Mouse (Mus musculus) bone marrow, adult 2 months (tissue): Measurements from ENCODE around the gene Zkscan16. TPM values are rescaled to one million over a fixed set of nuclear protein-coding genes. Genes with fewer than 3 reads are reported as not detected.

Experiments
- H3K27ac ChIP-seq: fragments of 200-500 bp; 2 replicates; pipeline ENCODE4 v1.5.1; 2012; ENCODE audit warnings: low read depth, mild to moderate bottlenecking, control low read depth, inconsistent platforms, low read length; ENCODE audit not compliant: control insufficient read depth, poor library complexity, insufficient read depth
- H3K4me1 ChIP-seq: fragments of 200-500 bp; 2 replicates; pipeline ENCODE4 v1.6.1; 2011; ENCODE audit warnings: low read length; ENCODE audit not compliant: control insufficient read depth, insufficient read depth
- H3K4me3 ChIP-seq: fragments of 200-500 bp; replicated peaks from 2 replicates; pipeline ENCODE3; 2011; ENCODE audit warnings: mild to moderate bottlenecking, low read depth, low read length, control low read depth; ENCODE audit not compliant: control insufficient read depth
- CTCF ChIP-seq: fragments of 200-500 bp; IDR thresholded peaks from 2 replicates; pipeline ENCODE4 v1.5.1; 2011; ENCODE audit warnings: low read length, control low read depth; ENCODE audit not compliant: control insufficient read depth, insufficient read depth
- POLR2A ChIP-seq: fragments of 200-500 bp; IDR thresholded peaks from 2 replicates; pipeline ENCODE4 v1.6.1; 2011; ENCODE audit warnings: low read depth, mild to moderate bottlenecking, control low read depth, low read length, borderline replicate concordance; ENCODE audit not compliant: control insufficient read depth
- WGBS: fragments of 180-500 bp; shearing (Covaris S2); methylation state at CpG from one replicate; pipeline ENCODE4 v1.1.7; 2018; 5-methylcytosine and 5-hydroxymethylcytosine counted together
- polyA plus RNA-seq: library from polyadenylated mRNA; stranded (reverse); fragments of >200 nt; gene quantifications from 2 replicates; pipeline ENCODE4 v1.2.4, GENCODE M21; 2011; ENCODE audit warnings: low replicate concordance; ENCODE audit not compliant: missing spikeins, insufficient read depth, insufficient read length

Gene Zkscan16
- polyA plus RNA-seq: not detected in 2 replicates

GRCm38 (mm10) chr4:58943420-58944205, at the start of gene Zkscan16:
Zkscan16 (plus strand) TSS chr4:58943628.
- H3K27ac ChIP-seq: peak within 1 kb of the TSS; percentile 11; the same call in 1 of the 2 replicates
- H3K4me3 ChIP-seq: peak within 1 kb of the TSS; percentile 74
- no peaks in the 10 kb centered on the region; the same call in 1 of the 2 replicates for H3K4me1 ChIP-seq
- 2% methylated on average over 50 of the region's 50 CpGs for WGBS
- TF ChIP-seq POLR2A (peak; percentile 32; the same call in 1 of the 2 replicates), CTCF (no peak)

- no peaks in the 10 kb centered on the region; the same call in 1 of the 2 replicates for H3K4me1 ChIP-seq
- TF ChIP-seq CTCF (no peak), POLR2A (no peak)
- WGBS: 68% methylated on average over 7 of the region's 7 CpGs
- H3K4me3 ChIP-seq: no peak overlapping the region
- H3K27ac ChIP-seq: no peak overlapping the region
Measured at GRCm38 (mm10) chr4:58894399-58894798, 49.0 kb upstream of the Zkscan16 start.

GRCm38 (mm10) chr4:58897436-58897835, 46.0 kb upstream of the Zkscan16 start:
- WGBS: 83% methylated on average over 4 of the region's 4 CpGs

GRCm38 (mm10) chr4:58898318-58898717, 45.1 kb upstream of the Zkscan16 start:
- Histone ChIP-seq H3K27ac (no peak overlapping the region), H3K4me3 (no peak overlapping the region)
- no peak for TF ChIP-seq POLR2A
- TF ChIP-seq CTCF: no peak

More at GRCm38 (mm10) chr4:58897436-58897835, 46.0 kb upstream of the Zkscan16 start:
- no peak for TF ChIP-seq POLR2A
- no peak for TF ChIP-seq CTCF
- Histone ChIP-seq H3K4me1 (no peaks in the 10 kb centered on the region), H3K4me3 (no peak overlapping the region), H3K27ac (no peak overlapping the region)

DNA sequence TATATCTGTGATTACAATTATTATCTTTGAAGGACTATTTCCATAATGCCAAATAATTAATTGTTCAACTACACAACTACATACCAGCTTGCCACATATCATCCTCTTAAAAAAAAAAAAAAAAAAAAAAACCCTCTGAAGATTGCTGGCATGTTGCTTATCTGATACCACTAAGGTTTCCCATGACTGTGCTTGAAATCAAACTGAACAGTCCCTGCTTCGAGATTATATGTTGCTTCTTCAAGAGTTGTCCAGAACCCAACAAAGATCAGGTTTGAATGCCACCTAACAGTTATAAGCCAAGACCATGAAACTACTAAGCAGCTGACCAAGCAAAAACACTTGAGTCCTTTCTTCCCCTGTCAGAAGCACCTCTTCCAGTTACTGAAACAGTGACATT, 36.0 kb upstream of the Zkscan16 start:
- WGBS: 23% methylated on average over 1 of the region's 1 CpGs
- TF ChIP-seq POLR2A: no peak
- no peak for TF ChIP-seq CTCF
- Histone ChIP-seq H3K4me3 (no peak overlapping the region), H3K4me1 (no peaks in the 10 kb centered on the region; the same call in 1 of the 2 replicates), H3K27ac (no peak overlapping the region)

More at GRCm38 (mm10) chr4:58898318-58898717, 45.1 kb upstream of the Zkscan16 start:
- H3K4me1 ChIP-seq: no peaks in the 10 kb centered on the region

DNA sequence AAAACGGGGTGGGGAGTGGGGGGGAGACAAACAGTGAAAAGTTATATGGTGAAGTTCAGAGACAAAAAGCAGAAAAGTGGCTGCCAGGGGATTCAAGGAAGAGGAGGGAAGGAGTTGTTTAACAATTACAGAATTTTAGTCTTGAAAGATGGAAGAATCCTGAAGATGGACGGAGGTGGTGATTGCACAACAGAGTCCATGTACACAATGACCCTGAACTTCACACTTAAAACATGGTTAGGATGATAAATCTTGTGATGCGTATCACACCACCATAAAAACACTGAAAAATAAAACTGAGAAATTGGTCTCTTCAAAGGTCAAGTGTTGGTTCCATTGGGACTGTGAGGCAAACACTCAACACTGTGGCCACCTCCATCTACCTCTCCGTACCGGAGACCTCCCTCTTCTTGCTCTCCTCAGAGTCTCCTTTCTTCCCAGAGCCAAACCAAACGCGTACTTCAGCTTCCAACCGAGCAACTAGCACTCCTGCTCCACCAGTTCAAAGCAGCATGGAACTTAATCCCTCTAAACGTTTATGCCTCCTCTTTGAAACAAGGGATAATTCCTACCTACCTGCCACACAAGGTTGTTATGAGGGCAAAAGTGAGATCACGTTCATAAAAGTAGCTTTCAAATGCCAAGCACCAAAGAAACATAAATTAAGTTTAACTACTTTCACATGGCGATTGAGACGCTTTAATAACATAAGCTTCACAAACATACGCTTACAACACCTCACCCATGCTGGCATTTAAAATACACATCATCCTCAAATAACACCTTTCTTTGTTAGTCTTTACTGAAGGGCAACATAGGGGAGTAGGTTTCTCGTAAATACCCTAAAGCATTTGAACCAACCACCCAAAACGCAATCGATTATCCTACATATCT, 33.0 kb upstream of the Zkscan16 start:
- TF ChIP-seq CTCF (no peak), POLR2A (no peak)
- peaks cover 2% of the 10 kb centered on the region; the same call in 1 of the 2 replicates for H3K4me1 ChIP-seq
- H3K27ac ChIP-seq: no peak overlapping the region
- no peak overlapping the region for H3K4me3 ChIP-seq
- WGBS: 38% methylated on average over 16 of the region's 16 CpGs

DNA sequence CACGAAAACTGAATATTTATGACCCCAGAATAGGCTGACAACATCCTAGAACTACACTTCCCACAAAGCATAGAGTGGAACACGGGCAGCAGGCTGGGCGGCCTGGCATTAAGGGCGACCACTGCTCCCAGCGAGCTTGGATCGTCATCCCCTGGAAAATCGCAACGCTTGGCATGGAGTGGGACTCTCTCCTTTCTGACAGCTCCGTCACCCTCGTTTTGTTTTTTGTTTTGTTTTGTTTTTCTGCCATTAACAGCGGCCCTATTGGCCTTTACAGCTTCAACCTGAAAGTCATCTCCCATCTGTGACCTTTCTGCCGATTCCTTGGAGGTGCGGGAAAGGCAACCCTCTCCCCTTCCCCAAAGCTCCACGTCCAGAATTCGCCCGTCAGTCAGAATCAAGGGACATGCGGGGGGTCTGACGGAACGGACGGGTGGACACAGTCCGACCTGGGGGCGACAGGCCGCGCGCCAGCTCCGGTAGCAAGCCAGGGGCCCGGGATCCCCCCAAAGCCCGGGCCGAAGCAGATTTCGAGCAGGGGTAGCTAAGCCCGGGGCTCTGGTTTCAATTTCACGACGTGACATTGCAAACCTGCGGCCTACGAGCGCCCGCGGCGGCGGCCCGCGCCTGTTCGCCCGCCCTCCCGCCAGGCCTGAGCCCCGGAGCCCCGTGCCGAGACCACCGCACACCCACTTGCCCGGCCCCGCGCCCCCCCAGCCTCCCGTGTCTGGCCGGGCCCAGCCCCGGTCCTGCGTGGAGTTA, 32.2 kb upstream of the Zkscan16 start:
- Histone ChIP-seq H3K4me3 (peak overlapping the region; percentile 87), H3K4me1 (peaks cover 2% of the 10 kb centered on the region; the same call in 1 of the 2 replicates), H3K27ac (peak overlapping the region; percentile 98)
- TF ChIP-seq CTCF (no peak), POLR2A (0 out of 2 replicates have a peak, but pooled peaks have one; percentile 4)
- WGBS: under 1% methylated on average over 50 of the region's 56 CpGs
